Mouse (Mus musculus): ENCODE results near the gene Mief2.

- TF ChIP-seq EP300 (optimal IDR thresholded peaks at IDR 0.05), result no peak
- no peak for TF ChIP-seq CTCF (IDR thresholded peaks at IDR 0.05; ENCODE audit: low read depth)
Observed at GRCm38 (mm10) chr11:60737450-60737849, 9.3 kb downstream of the Mief2 start.

Measured in stomach, postnatal 0 days (tissue).